ENCODE assay signal across 12 mouse cellular contexts in the genomic region with DNA sequence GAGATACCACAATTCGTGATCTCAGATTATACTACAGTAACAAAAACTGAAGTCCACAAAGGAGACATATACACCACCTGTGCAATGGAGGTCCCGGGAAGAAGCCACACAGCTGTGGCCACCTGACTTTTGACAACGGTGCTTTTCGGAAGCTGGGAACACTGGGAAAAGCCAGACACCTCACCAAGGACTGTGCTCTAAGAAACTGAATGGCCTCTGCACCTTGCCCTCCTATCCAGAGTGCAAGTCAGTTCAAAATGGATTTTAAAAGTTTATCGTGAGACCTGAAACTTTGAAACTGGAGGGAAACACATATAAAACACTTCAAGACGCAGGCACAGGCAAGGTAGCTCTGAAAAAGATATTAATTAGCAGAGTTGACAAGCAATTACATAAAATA.
"Had no signal": no experiment of that assay in that cellular context is flagged by ENCODE, and none has a peak within 500 bp of the region (broad histone marks: within the 10 kb centered on the region; RNA-seq: fewer than 3 reads in every experiment).

No protein-coding gene starts in this region.

- H3K27ac ChIP-seq: hindbrain, postnatal 0 days; limb, embryonic 13.5 days; midbrain, embryonic 12.5 days; neural tube, embryonic 13.5 days; stomach, embryonic 15.5 days had no signal

- H3K9me3 ChIP-seq: hindbrain, embryonic 13.5 days; limb, embryonic 13.5 days; midbrain, embryonic 12.5 days; neural tube, embryonic 13.5 days; stomach, embryonic 15.5 days had no signal

- H3K4me3 ChIP-seq: hindbrain, embryonic 13.5 days; limb, embryonic 13.5 days; midbrain, embryonic 12.5 days; neural tube, embryonic 13.5 days; stomach, embryonic 15.5 days had no signal

- ATAC-seq: hindbrain, postnatal 0 days; midbrain, embryonic 16.5 days had no signal

- H3K4me2 ChIP-seq: hindbrain, embryonic 13.5 days; limb, embryonic 13.5 days; midbrain, embryonic 12.5 days; neural tube, embryonic 13.5 days; stomach, embryonic 15.5 days had no signal

- DNase-seq: left cerebral cortex, postnatal 4 days; retina, postnatal 1 day; right cerebral cortex, postnatal 4 days; thymus, adult 2 months; thymus, postnatal 36 days had no signal

- H3K36me3 ChIP-seq: hindbrain, embryonic 13.5 days; limb, embryonic 13.5 days; midbrain, embryonic 12.5 days; neural tube, embryonic 13.5 days; stomach, embryonic 15.5 days had no signal

- H3K9ac ChIP-seq: hindbrain, embryonic 13.5 days; limb, embryonic 13.5 days; midbrain, embryonic 12.5 days; neural tube, embryonic 13.5 days; stomach, embryonic 15.5 days had no signal

- H3K27me3 ChIP-seq: hindbrain, embryonic 13.5 days; limb, embryonic 13.5 days; midbrain, embryonic 12.5 days; neural tube, embryonic 13.5 days; stomach, embryonic 15.5 days had no signal
